Mouse (Mus musculus): ENCODE results near the gene Pcnx2. TPM values are rescaled to one million over a fixed set of nuclear protein-coding genes. Genes with fewer than 3 reads are reported as not detected.

The Pcnx2 gene
- 21.8 and 26.9 TPM in 2 replicates for polyA plus RNA-seq (2021; fragmentation: Nextera tagmentation)
- long read RNA-seq, experiment 1, partial matches to known transcripts, result 23 of 27 reads
- long read RNA-seq, experiment 1, other reads (novel, unspliced or antisense), result 0 of 27 reads
- long read RNA-seq, experiment 2, full-length matches to known transcripts, result 12 of 55 reads
- long read RNA-seq, experiment 2, partial matches to known transcripts, result 28 of 55 reads
- long read RNA-seq, experiment 2, other reads (novel, unspliced or antisense), result 15 of 55 reads

DNA sequence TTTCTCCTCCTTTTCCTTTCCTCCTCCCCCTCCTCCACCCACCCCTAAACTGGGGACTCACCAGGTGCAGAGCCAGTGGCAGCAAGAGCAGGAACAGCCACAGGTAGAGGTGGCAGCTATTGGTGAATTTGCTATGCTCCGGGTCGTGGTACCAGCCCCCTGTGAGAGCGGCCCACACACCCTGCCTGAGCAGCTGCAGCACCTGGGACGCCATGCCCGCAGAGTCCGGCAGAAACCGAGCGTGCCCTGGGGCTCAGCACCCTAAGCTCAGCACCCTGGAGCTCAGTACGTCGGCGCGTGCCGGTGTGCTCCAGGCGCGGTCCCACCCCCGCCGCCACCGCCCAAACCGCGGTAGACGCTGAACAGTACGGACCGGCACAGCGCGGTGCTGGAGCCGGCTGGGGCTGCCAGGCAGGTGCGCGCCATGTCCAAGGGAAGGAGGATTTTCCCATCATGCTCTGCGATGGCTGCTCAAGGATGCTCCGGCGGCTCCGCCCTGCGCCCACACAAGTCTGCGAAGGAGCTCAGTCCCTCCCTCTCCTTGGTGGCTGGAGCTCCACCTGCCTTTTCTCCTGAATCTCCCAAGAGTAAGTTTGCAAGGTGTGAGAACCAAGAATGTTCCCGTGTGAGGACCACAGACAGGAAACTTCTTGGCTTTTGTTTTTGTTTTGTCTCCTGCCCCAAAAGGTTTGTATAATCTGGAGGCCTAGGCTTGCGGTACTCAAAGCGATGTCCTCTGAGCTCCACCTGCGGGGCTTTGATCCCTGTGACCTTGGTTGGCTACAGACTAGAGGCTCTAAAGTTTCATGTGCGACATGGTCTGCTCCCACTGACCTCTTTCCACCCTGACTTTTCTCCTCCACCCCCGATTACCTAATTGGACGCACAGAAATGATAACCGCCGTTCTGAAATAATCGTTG lies at the start of gene Pcnx2:
Gene Pcnx2 (minus strand): TSS at position 450 of the 921 bp plus-strand sequence.

DNA sequence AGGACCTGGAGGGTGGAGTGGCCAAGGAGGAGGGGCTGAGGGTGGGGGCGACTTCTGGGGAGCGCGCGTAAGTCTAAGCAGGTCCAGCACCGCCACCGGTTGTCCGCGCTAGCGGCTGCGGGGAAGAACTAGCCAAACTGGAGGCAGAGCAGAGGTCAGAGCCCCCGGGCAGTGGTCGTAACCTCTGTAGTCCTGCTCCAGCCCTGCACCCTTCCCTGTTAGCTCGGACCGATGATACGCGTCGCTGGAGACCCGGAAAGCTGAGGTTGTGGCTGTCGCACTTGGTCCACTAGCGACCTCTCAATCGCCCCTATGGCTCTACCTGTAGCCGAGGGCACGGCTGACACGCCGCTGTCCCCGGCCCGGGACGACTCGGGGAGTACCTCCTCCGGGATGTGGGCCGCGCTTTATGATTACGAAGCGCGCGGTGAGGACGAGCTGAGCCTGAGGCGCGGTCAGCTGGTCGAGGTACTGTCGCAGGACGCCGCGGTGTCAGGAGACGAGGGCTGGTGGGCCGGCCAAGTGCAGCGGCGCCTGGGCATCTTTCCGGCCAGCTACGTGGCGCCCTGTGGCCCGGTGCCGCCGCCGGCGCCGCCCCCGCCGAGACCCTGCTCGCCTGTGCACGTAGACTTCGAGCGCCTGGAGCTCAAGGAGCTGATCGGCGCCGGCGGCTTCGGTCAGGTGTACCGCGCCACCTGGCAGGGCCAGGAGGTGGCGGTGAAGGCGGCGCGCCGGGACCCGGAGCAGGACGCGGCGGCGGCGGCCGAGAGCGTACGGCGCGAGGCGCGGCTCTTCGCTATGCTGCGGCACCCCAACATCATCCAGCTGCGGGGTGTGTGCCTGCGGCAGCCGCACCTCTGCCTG lies 12.5 kb upstream of the Pcnx2 start, which contains the start of gene Map3k21:
Gene Map3k21 (plus strand): TSS at position 86 of the 864 bp plus-strand sequence.

DNA sequence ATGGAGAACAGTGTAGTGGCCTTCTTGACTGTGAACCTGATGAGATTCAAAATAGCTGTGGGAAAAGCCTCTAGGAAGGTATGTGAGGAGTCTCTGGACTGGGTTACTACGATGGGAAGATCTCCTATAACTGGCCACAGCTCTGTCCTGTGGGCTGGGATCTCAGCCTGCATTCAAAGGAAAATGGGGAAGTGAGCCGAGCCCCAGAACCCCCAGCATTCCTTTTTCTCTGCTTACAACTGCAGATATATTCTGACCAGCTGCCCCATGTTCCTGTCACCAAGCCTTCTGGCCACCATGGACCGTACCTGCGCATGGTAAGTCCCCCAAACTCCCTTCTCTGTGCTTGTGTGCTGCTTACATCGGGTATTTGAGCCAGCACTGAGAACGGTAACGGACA lies 168.4 kb downstream of the Pcnx2 start, which contains the start of gene Ntpcr:
Gene Ntpcr (plus strand): TSS at position 218 of the 400 bp plus-strand sequence.

Other genes starting within 250 kb of the Pcnx2 start
- gene Map10, start 228.5 kb downstream of the Pcnx2 start, polyA plus RNA-seq (2021; fragmentation: Nextera tagmentation), result 3.8 and 5.3 TPM in 2 replicates
- gene Ntpcr, start 168.4 kb downstream of the Pcnx2 start, polyA plus RNA-seq (2021; fragmentation: Nextera tagmentation), result 42.0 and 42.3 TPM in 2 replicates
- 0.38 and 0.43 TPM in 2 replicates for gene Map3k21, start 12.1 kb upstream of the Pcnx2 start, polyA plus RNA-seq (2021; fragmentation: Nextera tagmentation)
- 122 and 125 TPM in 2 replicates for gene Kcnk1, start 96.9 kb upstream of the Pcnx2 start, polyA plus RNA-seq (2021; fragmentation: Nextera tagmentation)

Data from layer of hippocampus, adult 6 months (tissue).